Mouse (Mus musculus): Measurements from ENCODE around the gene Limk1. TPM values are rescaled to one million over a fixed set of nuclear protein-coding genes. Genes with fewer than 3 reads are reported as not detected.

Limk1 gene
- total RNA-seq, 2 experiments from 2014 or later, result 39.9 to 41.8 TPM

DNA sequence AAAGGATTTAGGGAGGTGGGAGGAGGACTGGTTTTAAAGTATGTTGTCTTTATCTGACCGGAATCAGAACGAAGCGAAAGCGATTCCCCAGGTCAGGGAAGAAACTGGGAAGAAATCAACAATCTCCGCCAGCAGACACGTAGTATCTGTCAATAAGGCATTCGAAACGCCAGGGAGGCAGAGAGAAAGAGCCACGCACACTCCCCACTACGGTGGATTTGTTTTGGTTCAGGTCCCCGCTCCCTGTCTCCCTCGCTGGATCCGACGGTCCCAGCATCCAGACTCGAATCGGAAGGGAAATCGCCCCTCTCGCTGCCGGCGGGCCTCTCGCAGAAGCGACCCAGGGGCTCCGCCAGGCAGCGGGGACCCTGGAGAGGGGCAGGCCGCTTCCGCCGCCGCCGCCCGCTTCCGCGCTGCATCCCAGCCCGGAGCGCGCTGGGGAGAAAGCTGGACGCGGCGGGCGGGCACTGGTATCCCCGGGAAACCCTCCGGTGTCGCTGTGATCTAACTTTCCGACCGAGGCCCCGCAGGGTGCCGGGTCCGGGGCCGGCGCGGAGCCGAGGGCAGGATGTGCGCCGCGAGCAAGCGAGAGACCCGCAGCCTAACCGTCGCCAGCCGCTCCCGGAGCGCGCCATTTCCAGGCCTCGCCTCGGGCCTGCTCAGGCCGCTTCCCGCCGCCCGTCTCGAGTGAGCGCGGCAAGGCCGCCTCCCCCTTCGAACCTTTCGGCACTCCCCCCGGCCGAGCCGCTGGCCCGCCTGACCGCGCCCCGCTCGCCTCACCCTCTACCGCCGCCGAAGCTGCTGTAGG, 49.7 kb downstream of the Limk1 start:
- DNase-seq (ENCODE audit: extremely low spot score in 1 of 2, low spot score in 1 of 2), result no peak

DNA sequence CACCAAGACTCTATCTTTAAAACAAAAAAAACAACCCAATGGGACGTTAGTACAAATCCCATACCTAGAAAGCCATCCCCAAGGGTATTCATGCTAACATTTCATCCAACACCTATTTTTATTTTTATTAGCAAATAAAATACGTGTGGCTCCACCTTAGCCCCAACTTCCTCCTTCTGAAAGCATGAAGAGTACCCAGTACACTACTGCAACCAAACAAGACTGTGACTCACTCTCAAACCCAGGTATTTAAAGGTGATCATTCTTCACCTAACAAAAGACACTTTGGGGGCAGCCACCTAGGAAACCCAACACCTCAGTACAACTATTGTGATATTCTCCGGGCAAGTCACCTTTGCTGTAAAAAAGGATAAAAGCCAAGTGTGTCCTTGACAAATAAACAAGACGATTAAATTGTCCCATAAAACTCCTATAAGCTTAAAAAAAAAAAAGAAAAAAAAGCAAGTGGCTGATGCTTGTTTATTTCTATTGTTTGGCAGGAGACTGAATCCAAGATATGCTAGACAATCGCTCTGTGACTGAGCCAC, 50.5 kb downstream of the Limk1 start:
- DNase-seq (ENCODE audit: extremely low spot score in 1 of 2, low spot score in 1 of 2), result no peak

DNA sequence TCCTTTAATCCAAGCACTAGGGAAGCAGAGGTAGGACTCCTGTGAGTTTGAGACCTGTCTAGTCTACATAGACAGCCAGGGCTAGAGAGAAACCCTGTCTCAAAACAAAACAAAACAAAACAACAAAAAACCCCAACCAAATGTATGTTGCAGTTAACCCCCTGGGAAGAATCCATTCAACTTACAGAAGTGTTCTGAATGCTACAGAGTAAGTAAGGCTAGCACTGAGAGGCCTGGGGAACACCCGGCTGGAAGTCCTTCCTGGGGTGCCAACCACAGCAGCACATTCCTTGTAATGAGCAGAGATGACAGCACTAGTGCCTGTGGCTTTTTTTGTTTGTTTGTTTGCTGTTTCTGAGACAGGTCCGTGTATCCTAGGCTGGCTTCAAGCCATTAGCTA, 55.6 kb downstream of the Limk1 start:
- no peak for DNase-seq (ENCODE audit: extremely low spot score in 1 of 2, low spot score in 1 of 2)

DNA sequence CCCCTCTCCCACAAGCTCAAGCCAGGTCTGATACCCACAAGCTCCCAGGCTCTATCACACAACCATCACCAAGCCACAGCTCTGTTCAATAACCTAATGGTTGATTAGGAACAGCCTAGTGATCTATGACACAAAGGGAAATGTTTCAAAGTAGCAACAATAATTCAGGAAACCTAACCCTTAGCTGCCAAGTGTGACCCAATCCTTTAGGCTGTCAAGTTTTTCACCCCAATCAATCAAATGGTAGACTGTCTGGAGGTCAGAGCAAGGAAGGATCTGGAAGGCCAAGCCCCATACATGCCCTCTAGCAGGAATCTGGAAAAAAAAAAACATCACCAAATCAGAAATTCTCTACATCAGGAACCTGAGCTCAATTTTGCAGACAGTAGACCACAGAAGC, 57.6 kb downstream of the Limk1 start:
- no peak for DNase-seq (ENCODE audit: extremely low spot score in 1 of 2, low spot score in 1 of 2)

DNA sequence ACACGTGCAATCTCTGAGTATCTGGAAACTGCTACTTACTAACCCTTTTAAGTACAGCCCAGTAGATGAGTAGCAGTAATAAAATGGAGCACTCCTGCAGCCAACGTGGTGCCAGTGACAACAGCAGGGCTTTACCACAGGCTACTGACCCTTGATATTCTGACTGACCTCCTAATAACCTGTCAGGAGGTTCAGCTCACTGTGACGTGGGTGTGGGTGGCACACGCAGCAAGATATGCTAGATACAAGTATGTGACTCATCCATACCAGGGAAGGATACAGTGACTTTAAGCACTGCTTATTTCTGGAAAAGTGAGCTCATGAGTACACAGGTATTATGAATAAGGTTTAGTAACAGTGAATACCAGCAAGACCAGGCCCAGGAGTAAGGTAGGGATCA, 58.9 kb downstream of the Limk1 start:
- no peak for DNase-seq (ENCODE audit: extremely low spot score in 1 of 2, low spot score in 1 of 2)

DNA sequence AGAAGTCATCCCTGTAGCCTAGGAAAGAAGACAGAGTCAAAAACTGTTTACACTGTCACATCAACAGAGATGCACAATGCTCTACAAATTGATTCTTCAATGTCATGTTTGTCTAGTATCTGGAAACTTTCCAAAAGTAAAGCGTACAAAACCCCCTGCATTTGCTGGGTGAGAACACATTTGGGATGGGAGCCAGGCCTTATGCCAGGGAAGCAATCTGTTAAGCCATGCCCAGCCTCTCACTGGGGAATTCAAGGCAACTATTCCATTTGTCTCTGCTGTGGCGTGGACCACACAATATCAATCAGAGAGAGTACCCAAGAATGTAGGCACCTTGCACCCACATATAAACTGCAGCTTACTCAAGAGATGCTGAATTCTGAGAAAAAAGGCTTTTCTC, 66.3 kb downstream of the Limk1 start:
- peak in 1 of 2 experiments; percentile 60 for DNase-seq (ENCODE audit: extremely low spot score in 1 of 2, low spot score in 1 of 2)

DNA sequence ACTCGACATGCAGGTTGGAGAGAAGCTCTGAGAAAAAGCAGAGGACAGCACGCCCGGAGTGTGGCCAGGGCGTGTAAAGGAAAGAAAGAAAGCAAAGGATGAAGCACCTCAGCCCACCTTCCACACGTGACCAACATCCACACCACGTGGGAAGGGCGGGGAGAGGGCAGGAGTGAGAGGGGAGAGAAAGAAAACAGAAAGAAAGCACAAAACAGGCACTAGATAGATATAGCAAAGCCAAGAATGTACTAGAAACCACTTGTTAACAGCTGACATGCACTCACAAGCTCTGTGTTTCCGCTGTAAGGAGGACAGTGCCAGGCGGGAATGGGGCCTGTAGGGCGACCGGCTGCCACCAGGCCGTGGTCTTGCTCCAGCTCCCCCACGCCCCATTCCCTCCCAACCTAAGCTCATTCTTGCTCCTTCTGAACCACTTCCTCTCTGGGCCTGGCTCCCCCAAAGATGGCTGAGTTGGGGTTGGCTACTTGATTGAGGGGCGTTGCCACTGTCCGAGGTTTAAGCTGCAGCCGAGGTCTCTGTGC, 67.2 kb downstream of the Limk1 start:
- DNase-seq (ENCODE audit: extremely low spot score in 1 of 2, low spot score in 1 of 2), result no peak

DNA sequence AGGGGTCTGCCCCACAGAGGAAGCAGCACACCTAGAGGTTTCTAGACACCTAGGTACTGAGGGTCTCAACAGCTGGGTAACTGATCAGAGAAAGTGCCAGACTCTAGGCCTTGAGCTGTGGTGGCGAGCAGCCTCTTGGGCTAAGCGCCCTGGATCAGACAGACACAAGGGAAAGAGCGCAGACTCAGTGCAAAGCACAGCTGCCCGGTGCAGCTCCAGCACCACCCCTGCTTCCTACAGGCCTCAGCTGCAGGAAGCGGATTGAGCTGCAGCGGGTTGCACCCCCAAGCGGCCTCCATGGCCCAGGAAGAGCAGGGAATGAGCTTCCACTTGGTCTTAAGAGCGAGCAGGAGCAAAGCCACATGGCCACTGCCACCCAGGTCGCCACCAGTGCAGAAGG, 67.9 kb downstream of the Limk1 start:
- no peak for DNase-seq (ENCODE audit: extremely low spot score in 1 of 2, low spot score in 1 of 2)

DNA sequence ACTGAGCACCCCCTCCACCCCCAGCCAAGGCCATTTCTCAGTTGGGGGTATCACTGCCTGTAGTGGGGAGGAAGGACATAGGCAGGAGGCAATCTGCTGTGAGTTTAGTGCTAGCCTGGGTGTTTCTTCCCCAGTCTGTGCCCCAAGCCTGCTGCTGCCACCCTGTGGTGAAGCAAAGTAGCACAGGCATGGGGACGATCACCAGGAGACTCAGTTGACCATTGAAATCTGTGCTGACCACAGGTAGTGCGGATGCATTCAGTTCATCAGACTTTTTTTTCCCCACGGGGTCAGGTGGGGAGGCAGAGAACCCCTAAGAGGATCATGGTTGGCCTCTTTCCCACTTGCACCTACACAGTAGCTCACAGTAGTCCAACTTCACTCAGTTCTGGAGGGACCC, 71.3 kb downstream of the Limk1 start:
- DNase-seq (ENCODE audit: extremely low spot score in 1 of 2, low spot score in 1 of 2), result peak; percentile 43 to 74

DNA sequence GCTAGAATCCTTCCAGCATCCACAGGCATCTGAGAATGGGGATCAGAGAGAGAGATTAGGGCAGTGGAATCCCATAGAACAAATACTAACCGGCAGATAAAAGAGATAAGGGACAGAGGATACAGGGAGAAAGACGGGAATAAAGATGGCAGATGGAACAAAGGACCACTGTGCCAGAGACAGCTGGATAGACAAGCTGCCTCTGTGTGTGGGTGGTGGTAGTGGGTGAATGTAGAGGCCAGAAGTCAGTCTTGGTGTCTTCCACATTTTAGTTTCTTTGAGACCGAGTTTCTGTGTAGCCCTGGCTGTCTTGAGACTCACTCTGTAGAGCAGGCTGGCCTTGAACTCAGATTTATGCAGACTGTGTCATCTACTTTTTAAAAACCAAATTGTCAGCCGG, 72.6 kb downstream of the Limk1 start:
- DNase-seq (ENCODE audit: extremely low spot score in 1 of 2, low spot score in 1 of 2), result no peak

DNA sequence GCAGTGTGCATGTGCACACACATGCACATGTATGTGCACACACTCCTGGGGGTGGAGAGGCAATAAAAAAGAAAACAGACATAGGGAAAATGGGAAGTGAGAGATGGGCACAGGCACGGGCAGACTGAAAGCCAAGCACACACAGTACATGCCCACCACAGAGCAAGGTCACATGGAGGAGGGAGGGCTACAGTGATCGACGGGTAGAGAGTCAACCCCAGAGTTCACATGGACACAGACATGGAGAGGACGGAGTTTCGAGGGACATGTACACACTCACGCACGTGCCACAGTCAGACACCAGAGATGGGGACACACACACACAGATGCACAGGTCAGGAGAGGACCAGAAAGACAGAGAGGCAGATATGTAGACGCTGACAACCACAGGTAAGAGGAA, 73.0 kb downstream of the Limk1 start:
- DNase-seq (ENCODE audit: extremely low spot score in 1 of 2, low spot score in 1 of 2), result no peak

DNA sequence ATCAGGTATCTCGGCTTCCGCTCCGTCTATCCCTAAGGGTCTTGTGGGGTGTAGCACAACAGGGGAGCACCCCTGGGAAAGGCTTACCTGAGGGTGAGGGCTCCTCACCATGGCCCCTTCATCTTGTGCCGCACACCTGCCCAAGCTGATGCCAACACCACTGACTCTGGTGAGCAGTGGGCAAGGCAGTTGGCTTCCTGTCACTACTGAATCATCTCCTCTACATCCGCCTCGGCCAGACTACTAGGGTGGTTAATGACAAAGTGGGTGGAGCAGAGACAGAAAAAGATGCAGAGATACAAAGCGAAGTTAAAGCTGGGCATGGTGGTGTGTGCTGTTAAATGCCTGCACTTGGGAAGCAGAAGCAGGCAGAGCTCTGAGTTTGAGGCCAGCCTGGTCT, 73.6 kb downstream of the Limk1 start, which contains the start of gene Lat2:
Gene Lat2, minus strand, starts transcription at position 224 of the 400 bp plus-strand sequence.
- DNase-seq (ENCODE audit: extremely low spot score in 1 of 2, low spot score in 1 of 2), result no peak

DNA sequence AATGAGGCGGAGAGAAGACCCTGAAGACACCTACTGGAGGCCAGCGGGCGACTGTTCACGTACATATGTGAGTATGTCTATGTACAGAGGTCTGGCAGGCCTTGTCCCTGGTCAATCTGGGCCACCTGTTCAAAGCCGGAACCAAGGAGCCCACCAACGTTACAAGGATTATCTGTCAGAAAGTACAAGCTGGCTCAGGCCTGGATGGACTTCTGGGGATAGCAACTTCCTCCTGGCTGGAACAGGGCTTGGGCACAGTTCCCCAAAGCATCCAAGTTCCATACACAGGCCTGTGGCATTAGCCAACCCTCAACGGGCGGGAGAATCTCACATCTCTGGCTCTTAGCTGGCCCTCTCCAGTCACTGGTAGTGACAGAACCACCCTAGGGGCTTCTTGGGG, 74.1 kb downstream of the Limk1 start:
- DNase-seq (ENCODE audit: extremely low spot score in 1 of 2, low spot score in 1 of 2), result no peak

DNA sequence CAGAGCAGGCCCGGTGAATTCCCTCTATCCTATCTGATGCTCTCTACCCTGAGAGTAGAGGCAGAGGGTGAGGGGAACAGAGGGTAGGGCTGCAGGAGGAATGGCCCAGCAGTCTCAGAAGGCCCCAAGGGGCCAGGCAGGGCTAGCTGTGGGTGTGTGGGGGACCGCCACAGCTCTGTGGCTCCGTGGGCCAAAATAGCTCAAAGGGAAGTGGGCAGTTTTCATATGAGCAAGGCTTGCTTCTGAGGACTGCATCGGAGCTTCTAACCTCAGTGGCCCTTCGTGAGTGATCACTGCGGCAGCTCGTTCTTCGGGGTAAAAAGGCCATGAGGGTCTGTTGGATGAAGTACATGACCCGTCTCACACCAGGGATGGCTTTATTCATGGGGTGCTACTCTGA, 74.7 kb downstream of the Limk1 start:
- DNase-seq (ENCODE audit: extremely low spot score in 1 of 2, low spot score in 1 of 2), result no peak

DNA sequence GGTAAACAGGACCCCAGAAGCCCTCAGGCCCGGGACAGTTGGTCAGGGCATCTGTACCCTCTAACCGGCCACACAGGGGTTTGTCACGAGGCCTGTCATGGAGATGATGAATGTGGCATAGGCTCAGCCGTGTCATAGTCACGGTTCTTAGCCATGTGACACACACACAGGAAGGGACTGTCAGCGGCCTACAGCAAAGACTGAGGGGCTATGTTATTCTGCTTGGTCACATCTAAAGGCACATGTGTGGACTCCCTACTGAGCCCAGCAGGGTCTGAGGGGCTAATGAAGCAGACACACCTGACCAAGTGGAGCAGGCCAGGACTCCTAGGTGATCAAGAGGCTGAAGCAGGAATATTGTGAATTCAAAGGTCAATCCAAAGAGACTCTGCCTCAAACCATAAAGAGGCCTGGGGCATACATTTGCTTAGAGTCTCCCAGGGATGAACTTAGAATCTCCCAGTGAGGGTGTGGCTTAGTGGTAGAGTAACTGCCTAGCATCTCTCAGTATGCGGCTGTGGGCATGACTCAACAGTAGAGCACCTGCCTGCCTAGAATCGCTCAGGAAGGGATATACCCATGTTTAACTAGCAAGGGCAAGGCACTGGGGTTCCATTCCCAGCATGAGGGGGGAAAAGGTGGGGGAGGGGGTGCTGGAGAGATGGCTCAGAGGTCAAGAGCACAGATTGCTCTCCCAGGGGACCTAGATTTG, 76.4 kb downstream of the Limk1 start:
- DNase-seq (ENCODE audit: extremely low spot score in 1 of 2, low spot score in 1 of 2), result no peak

DNA sequence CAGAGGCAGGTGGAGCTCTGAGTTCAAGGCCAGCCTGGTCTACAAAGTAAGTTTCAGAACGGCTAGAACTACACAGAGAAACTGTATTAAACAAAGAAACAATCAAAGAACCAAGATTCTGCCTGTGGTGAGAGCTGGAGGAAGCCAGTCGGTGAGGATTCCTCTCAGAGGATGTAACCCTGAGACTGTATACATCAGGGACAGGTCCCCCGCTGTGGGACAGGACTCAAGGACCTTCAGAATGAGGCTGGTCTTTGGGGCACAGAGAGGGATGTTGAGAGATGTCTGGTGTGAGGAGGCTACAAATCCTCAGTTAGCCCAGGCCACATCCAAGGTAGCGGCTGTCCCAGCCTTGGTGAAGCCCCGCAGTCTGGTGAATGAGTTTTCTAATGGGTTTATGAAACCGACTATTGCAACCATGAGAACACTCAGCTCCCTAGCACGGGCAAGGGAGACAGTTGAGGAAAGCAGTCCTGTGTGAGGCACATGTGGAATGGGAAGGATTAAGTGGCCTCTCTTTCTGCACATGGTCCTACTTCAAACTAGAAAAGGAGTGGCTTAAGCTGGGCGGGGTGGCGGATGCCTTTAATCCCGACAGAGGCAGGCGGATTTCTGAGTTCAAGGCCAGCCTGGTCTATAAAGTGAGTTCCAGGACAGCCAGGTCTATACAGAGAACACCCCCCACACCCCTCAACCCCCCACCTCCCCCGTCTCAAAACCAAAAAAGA, 78.3 kb downstream of the Limk1 start:
- DNase-seq (ENCODE audit: extremely low spot score in 1 of 2, low spot score in 1 of 2), result no peak

DNA sequence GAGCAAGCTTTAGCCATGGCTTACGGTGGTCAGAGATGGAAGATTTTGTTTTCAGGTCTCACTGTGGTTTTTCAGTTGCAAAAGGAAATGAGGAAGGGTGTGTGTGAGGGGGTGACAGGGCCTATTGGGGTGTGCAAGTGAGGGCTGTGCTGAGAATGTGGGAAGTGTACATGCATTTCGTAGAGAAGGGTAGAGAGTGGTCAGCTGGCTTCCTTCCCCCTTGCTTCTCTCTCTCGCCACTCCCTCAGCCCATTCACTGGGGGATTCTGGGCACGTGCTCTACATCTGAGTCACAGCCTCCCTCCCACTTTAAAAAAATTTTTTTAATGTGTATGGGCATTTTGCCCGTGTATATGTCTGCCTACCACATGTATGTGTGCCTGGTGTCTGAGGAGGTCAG, 81.3 kb downstream of the Limk1 start:
- DNase-seq (ENCODE audit: extremely low spot score in 1 of 2, low spot score in 1 of 2), result no peak

DNA sequence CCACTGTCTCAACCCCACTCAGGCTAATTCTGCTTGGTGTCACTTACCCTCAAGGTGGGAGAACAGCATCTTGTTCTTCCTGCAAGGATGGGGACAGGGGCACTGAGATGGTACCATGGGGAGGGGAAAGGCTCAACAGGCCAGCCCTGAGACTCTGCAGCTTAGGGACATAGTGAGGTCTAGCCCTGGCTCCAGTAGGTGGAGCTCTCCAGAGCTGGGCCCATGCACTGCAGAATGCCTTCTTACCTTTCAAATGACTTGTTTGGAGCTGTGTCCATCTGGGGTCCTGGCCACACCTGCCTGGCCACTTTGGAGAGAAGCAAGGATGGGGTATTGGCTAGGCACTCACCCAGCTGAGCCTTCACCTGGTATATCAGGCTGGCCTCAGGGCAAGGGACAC, 82.1 kb downstream of the Limk1 start:
- DNase-seq (ENCODE audit: extremely low spot score in 1 of 2, low spot score in 1 of 2), result no peak
